Mouse (Mus musculus) lung, postnatal 36 days (tissue): Measurements from ENCODE around the gene Cyyr1.
"Not testable (repeated sequence)": the region's sequence is repeated elsewhere in the genome, so short reads cannot be mapped to it uniquely, and the experiment has no call there.

Experiments used
- DNase-seq: peaks from one replicate; pipeline ENCODE4 v3.0.0; 2022; ENCODE audit warnings: mixed read lengths

Cyyr1 gene

GRCm38 (mm10) chr16:85553297-85553696 is at the start of gene Cyyr1:
Cyyr1 (minus strand) TSS chr16:85553397.
- DNase-seq: not testable (repeated sequence)

- no peak for DNase-seq
Measured at GRCm38 (mm10) chr16:85588844-85589243, 35.6 kb upstream of the Cyyr1 start.

- no peak for DNase-seq
Measured at GRCm38 (mm10) chr16:85587573-85588226, 34.5 kb upstream of the Cyyr1 start.

- no peak for DNase-seq
Measured at GRCm38 (mm10) chr16:85566474-85566873, 13.3 kb upstream of the Cyyr1 start.

GRCm38 (mm10) chr16:85553838-85554237 is 641 bp upstream of the Cyyr1 start:
- DNase-seq: no peak

- not testable (repeated sequence) for DNase-seq
Measured at GRCm38 (mm10) chr16:85551976-85552375, 1.2 kb downstream of the Cyyr1 start.

- peak; percentile 73 for DNase-seq
Measured at GRCm38 (mm10) chr16:85549971-85550567, 3.1 kb downstream of the Cyyr1 start.

GRCm38 (mm10) chr16:85546519-85546918 is 6.7 kb downstream of the Cyyr1 start:
- DNase-seq: peak; percentile 80

GRCm38 (mm10) chr16:85541676-85542273 is 11.4 kb downstream of the Cyyr1 start:
- peak; percentile 66 for DNase-seq

- DNase-seq: no peak
Measured at GRCm38 (mm10) chr16:85541023-85541422, 12.2 kb downstream of the Cyyr1 start.

- peak; percentile 44 for DNase-seq
Measured at GRCm38 (mm10) chr16:85538367-85538766, 14.8 kb downstream of the Cyyr1 start.

GRCm38 (mm10) chr16:85536075-85536474 is 17.1 kb downstream of the Cyyr1 start:
- DNase-seq: peak; percentile 51

- DNase-seq: no peak
Measured at GRCm38 (mm10) chr16:85527743-85528620, 25.2 kb downstream of the Cyyr1 start.

GRCm38 (mm10) chr16:85524589-85524988 is 28.6 kb downstream of the Cyyr1 start:
- no peak for DNase-seq

- DNase-seq: no peak
Measured at GRCm38 (mm10) chr16:85507264-85507663, 45.9 kb downstream of the Cyyr1 start.

- no peak for DNase-seq
Measured at GRCm38 (mm10) chr16:85505108-85505507, 48.1 kb downstream of the Cyyr1 start.

- no peak for DNase-seq
Measured at GRCm38 (mm10) chr16:85503416-85503815, 49.8 kb downstream of the Cyyr1 start.

- no peak for DNase-seq
Measured at GRCm38 (mm10) chr16:85495837-85496236, 57.4 kb downstream of the Cyyr1 start.

GRCm38 (mm10) chr16:85488105-85488607 is 65.0 kb downstream of the Cyyr1 start:
- peak; percentile 8 for DNase-seq

GRCm38 (mm10) chr16:85487266-85487665 is 65.9 kb downstream of the Cyyr1 start:
- no peak for DNase-seq

GRCm38 (mm10) chr16:85484557-85484956 is 68.6 kb downstream of the Cyyr1 start:
- no peak for DNase-seq

- DNase-seq: no peak
Measured at GRCm38 (mm10) chr16:85474552-85475071, 78.6 kb downstream of the Cyyr1 start.

GRCm38 (mm10) chr16:85470057-85470456 is 83.1 kb downstream of the Cyyr1 start:
- DNase-seq: no peak
